ENCODE assay signal across 10 mouse cellular contexts in genomic region chr8:94528245-94528644, GRCm38 (mm10). TPM values are rescaled to one million over a fixed set of nuclear protein-coding genes. Genes with fewer than 3 reads are reported as not detected.
A peak's percentile ranks its signal among the peaks of the same experiment; 100 is the strongest.
DNase-seq lines count a peak whose midpoint lies in the region; ATAC-seq lines count a peak whose summit lies in the region.
"Had no signal": no experiment of that assay in that cellular context is flagged by ENCODE, and none has a peak within 500 bp of the region (broad histone marks: within the 10 kb centered on the region; RNA-seq: fewer than 3 reads in every experiment).

No protein-coding gene starts in this region.

- H3K4me3 ChIP-seq in hindbrain, embryonic 11.5 days (ENCODE audit: low read depth, low read length) = no peak overlapping the region
- no peak overlapping the region for H3K4me3 ChIP-seq in hindbrain, embryonic 13.5 days
- no peak overlapping the region for H3K4me3 ChIP-seq in forebrain, embryonic 14.5 days (ENCODE audit: low read depth, low read length)
- H3K4me3 ChIP-seq: embryonic facial prominence, embryonic 15.5 days; megakaryocyte, embryonic 14.5 days had no signal

- no peak overlapping the region for H3K9ac ChIP-seq in hindbrain, embryonic 11.5 days (ENCODE audit: low read depth, low read length)
- no peak overlapping the region for H3K9ac ChIP-seq in hindbrain, embryonic 13.5 days
- no peak overlapping the region for H3K9ac ChIP-seq in forebrain, embryonic 14.5 days (ENCODE audit: low read length)
- H3K9ac ChIP-seq: embryonic facial prominence, embryonic 15.5 days had no signal

- peak; percentile 66 for DNase-seq in hindbrain, embryonic 11.5 days (ENCODE audit: low spot score)
- DNase-seq in adrenal gland, postnatal 25 days = peak; percentile 61
- DNase-seq in forebrain, embryonic 14.5 days (ENCODE audit: low spot score) = peak; percentile 79
- DNase-seq in layer of hippocampus, adult 8-10 months (ENCODE audit: low spot score in 2 of 2) = peak; percentile 48 to 58
- peak; percentile 58 for DNase-seq in mesoderm, embryonic 11.5 days (ENCODE audit: low read depth, low spot score)
- DNase-seq in thymus, postnatal 4 days = peak; percentile 47

- no peaks in the 10 kb centered on the region for H3K4me1 ChIP-seq in hindbrain, embryonic 11.5 days (replicated peaks; ENCODE audit: control insufficient read depth, insufficient read depth, low read length)
- peaks cover 15% of the 10 kb centered on the region for H3K4me1 ChIP-seq in hindbrain, embryonic 13.5 days (replicated peaks)
- peaks cover 3% of the 10 kb centered on the region; the same call in 1 of the 2 replicates for H3K4me1 ChIP-seq in forebrain, embryonic 14.5 days (ENCODE audit: control insufficient read depth, insufficient read depth, low read length)

- H3K27me3 ChIP-seq in hindbrain, embryonic 11.5 days (ENCODE audit: control insufficient read depth, insufficient read depth, low read length) = peaks cover 7% of the 10 kb centered on the region
- H3K27me3 ChIP-seq in hindbrain, embryonic 13.5 days = peaks cover 27% of the 10 kb centered on the region
- no peaks in the 10 kb centered on the region for H3K27me3 ChIP-seq in forebrain, embryonic 14.5 days (replicated peaks; ENCODE audit: control insufficient read depth, insufficient read depth, low read length)

- no peak overlapping the region for H3K27ac ChIP-seq in hindbrain, embryonic 11.5 days (ENCODE audit: low read depth, low read length)
- H3K27ac ChIP-seq in hindbrain, embryonic 13.5 days = no peak overlapping the region
- no peak overlapping the region for H3K27ac ChIP-seq in forebrain, embryonic 14.5 days (ENCODE audit: low read depth, low read length)
- H3K27ac ChIP-seq: embryonic facial prominence, embryonic 15.5 days had no signal

- no peak overlapping the region for H3K4me2 ChIP-seq in hindbrain, embryonic 11.5 days (replicated peaks; ENCODE audit: low read depth, low read length)
- H3K4me2 ChIP-seq in hindbrain, embryonic 13.5 days = no peak overlapping the region
- H3K4me2 ChIP-seq in forebrain, embryonic 14.5 days (ENCODE audit: low read length) = no peak overlapping the region
- H3K4me2 ChIP-seq: embryonic facial prominence, embryonic 15.5 days had no signal

- no peaks in the 10 kb centered on the region for H3K9me3 ChIP-seq in hindbrain, embryonic 11.5 days (ENCODE audit: control insufficient read depth, low read length)
- no peaks in the 10 kb centered on the region for H3K9me3 ChIP-seq in hindbrain, embryonic 13.5 days
- H3K9me3 ChIP-seq in forebrain, embryonic 14.5 days (replicated peaks; ENCODE audit: control insufficient read depth, low read length) = no peaks in the 10 kb centered on the region
- H3K9me3 ChIP-seq: embryonic facial prominence, embryonic 15.5 days had no signal

- H3K36me3 ChIP-seq in hindbrain, embryonic 11.5 days (ENCODE audit: control insufficient read depth, insufficient read depth, low read length) = no peaks in the 10 kb centered on the region
- no peaks in the 10 kb centered on the region for H3K36me3 ChIP-seq in hindbrain, embryonic 13.5 days
- H3K36me3 ChIP-seq in forebrain, embryonic 14.5 days (ENCODE audit: control insufficient read depth, insufficient read depth, low read length) = no peaks in the 10 kb centered on the region
- H3K36me3 ChIP-seq: embryonic facial prominence, embryonic 15.5 days had no signal

- ATAC-seq in hindbrain, embryonic 11.5 days (ENCODE audit: low FRiP score) = no peak
- no peak for ATAC-seq in hindbrain, embryonic 13.5 days (ENCODE audit: low FRiP score)
- peak; percentile 19 for ATAC-seq in CD4-positive, CD25-positive, alpha-beta regulatory T cell, adult 4 months
- no peak for ATAC-seq in forebrain, embryonic 14.5 days

- WGBS in hindbrain, embryonic 11.5 days = 39% methylated on average over 4 of the region's 4 CpGs
- 42% methylated on average over 4 of the region's 4 CpGs for WGBS in hindbrain, embryonic 13.5 days
- WGBS in forebrain, embryonic 14.5 days = 35% methylated on average over 4 of the region's 4 CpGs

RNA-seq across cellular contexts. Expression of gene Cpne2, which starts 4.5 kb away (rescaled TPM):
- polyA plus RNA-seq in hindbrain, embryonic 11.5 days (2014; fragmentation: Nextera tagmentation; extraction: Ambion mirVana) = 9.8 and 10.1 TPM in 2 replicates
- 13.8 and 18.3 TPM in 2 replicates for polyA plus RNA-seq in hindbrain, embryonic 13.5 days (2015; fragmentation: Nextera tagmentation; extraction: Ambion mirVana)
- polyA plus RNA-seq in CD4-positive, CD25-positive, alpha-beta regulatory T cell, adult 4 months (2017; shearing (Covaris generic)) = under 1 TPM; 0.39 to 0.92 TPM
- total RNA-seq in adrenal gland, postnatal 25 days (2021) = 19.4 and 23.2 TPM in 2 replicates
- 18.0 and 26.0 TPM in 2 replicates for polyA plus RNA-seq in forebrain, embryonic 14.5 days (2014; fragmentation: Nextera tagmentation; extraction: Ambion mirVana)
- total RNA-seq in layer of hippocampus, adult 8-10 months (2022) = 10 to 100 TPM; 45.0 to 47.3 (median 46.7) TPM
